Mouse (Mus musculus) NIH3T3 (cell line): Measurements from ENCODE around the gene Vgll4.

Experiments
- DNase-seq: peaks from one replicate; pipeline ENCODE4 v3.0.0-alpha.2; 2012; ENCODE audit warnings: low read depth

The Vgll4 gene

GRCm38 (mm10) chr6:114969213-114970120 lies at the start of gene Vgll4:
TSS of gene Vgll4 (minus strand) at chr6:114969994.
- DNase-seq = peak; percentile 85

DNA sequence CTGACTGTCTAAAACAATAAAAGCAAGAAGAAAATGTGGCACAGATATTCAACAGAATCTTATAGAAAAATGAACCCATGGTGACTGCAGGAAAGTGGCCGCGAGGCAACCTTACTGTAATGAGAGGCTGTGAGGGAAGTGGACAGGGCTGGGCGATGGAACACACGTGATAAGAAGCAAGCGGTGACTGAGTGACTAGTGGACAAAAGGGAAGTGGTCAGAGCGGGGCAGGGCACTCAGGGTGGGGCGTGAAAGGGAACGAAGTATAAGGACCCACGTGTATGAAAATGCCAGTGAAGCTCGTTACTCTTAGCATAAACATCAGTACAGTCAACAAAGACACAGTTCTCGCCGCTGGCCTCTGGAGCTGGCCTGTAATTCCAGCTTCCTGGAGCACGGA lies 45.7 kb upstream of the Vgll4 start:
- DNase-seq = no peak

GRCm38 (mm10) chr6:115013574-115013973 lies 43.8 kb upstream of the Vgll4 start:
- DNase-seq = no peak

DNA sequence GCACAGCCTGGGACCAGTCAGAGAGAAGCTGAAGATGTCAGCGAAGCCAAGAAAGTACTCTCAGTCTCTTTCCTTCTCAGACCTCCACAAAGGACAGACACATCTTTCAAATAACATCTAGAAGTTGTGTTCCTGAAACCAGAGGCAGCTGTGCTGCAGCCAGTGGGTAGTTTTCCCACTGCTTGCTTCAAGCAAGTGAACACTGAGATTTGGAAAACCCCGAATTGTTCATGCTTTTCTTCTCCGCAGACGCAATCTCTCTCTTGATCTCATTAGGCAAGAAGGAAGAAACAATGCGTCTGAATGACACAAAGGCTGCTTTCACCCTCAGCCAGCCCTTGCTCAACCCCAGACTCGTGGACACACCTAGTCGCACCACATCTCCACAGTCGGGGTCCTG lies 42.0 kb upstream of the Vgll4 start:
- no peak for DNase-seq

DNA sequence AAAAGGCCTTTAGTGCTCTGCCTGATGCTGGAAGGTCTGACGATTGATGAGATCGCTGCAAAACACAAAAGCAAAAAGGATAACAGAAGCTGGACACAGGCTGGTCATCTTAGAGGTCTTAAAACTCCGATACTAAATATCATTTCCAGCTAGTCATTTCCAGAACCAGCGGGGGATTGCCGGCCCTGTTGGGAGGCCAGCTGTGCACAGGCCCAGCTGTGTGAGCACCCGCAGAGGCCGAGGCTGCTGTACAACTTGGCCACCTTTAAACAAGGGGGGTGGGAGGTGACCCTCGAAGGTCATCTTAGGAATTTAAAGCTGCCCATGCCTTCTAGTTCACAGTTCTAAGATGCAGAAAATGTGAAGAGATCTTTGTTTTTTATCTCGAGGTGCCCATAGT lies 41.0 kb upstream of the Vgll4 start:
- DNase-seq = no peak

DNA sequence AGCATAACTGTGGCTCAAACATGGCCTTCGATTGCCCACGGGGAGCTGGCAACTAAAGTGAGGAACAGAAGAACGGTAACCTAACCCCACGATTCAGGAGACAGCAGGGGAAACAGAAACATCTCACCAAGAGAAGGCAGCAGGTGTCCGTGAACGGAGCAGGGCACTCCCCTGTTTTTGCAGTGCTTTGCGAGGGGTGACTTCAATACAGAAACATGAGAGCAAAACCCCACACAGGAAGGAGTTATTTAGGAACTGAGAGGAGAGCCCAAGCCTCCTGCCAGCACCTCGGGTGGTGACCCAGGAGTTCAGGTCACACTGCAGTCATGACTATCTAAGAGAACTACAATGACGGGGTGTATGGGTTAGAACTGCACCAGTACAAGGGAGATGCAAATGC lies 40.5 kb upstream of the Vgll4 start:
- no peak for DNase-seq

GRCm38 (mm10) chr6:115007728-115008127 lies 37.9 kb upstream of the Vgll4 start:
- DNase-seq = peak; percentile 92

GRCm38 (mm10) chr6:115006948-115007347 lies 37.2 kb upstream of the Vgll4 start:
- peak; percentile 61 for DNase-seq

GRCm38 (mm10) chr6:115006065-115006464 lies 36.3 kb upstream of the Vgll4 start:
- DNase-seq = no peak

GRCm38 (mm10) chr6:115005351-115005890 lies 35.6 kb upstream of the Vgll4 start:
- peak; percentile 58 for DNase-seq

- no peak for DNase-seq
These were observed 34.8 kb upstream of the Vgll4 start for GRCm38 (mm10) chr6:115004636-115005035.

GRCm38 (mm10) chr6:114998374-114999031 lies 28.7 kb upstream of the Vgll4 start:
- DNase-seq = no peak

DNA sequence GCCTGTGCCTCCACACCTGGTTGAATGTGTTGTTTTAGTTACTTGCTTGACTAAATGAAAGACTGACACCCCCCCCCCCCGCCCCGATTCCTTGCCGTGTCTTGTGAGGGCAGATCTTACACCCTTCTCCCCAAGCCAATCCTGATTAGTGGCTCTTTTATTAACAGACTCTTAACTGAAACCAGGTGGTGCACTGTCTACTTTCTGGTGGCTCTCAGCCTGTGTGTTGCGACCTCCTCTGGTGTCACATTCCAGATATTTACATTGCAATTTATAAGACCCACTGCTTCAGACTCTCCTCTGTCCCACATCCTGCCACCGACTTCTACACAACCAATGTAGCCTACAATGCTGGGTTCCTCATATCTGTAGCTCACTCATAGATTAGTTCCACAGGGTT lies 27.7 kb upstream of the Vgll4 start:
- DNase-seq = no peak

DNA sequence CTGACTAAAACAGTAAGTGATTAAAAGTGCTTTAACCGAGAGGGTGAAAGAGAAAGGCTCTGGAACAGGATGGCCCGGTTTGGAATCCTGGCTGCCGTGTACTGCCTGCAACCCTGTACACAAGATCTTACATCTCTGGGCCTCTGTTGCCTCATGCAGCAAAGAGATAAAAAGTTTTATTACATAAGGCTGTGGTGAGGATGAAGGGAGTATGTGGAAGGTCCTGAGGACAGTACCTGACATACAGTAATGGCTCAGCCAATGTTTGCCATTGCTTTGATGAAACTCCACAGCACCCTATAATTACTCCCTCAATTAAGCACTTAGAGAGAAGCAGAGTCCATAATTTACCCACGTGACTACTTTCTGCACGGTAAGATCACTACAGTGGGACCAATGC lies 27.1 kb upstream of the Vgll4 start:
- no peak for DNase-seq

DNA sequence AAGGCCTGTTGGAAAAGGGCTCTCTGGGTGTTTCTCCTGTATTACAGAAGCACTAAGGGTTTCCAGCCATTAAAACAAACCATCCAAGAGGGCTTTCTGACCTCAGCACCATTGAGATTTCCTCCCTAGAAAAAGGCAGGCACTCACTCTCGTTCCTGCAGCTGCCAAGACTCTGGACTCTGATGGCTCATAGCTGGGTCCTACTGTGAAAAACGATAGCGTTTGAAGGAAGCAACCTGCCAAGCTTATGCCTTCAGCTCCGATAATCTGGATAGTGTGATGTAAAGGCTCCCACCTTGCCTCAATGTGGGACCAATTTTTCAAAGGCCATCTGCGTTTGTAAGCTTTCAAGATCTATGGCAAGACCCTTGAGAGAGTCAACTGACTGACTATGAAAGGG lies 24.3 kb upstream of the Vgll4 start:
- DNase-seq = no peak

- no peak for DNase-seq
These were observed 23.9 kb upstream of the Vgll4 start for GRCm38 (mm10) chr6:114993659-114994058.

GRCm38 (mm10) chr6:114991909-114992308 lies 22.1 kb upstream of the Vgll4 start:
- DNase-seq = no peak

DNA sequence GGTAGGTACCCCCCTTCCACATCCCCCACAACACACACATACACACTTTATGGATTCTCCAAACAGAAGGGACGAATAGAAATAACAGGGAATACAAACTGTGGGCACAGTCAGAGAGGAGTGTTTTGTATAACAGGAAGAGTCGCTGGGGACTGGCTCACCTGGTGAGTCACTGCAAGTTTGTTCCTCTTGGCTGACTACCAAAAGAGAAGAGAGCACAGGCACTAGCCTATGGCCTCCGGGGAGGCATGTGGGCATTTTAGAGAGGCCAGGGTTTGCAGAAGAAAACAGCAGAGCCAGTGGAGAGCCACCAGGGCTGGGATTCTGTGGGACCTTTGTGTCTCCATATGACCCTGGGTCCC lies 18.8 kb upstream of the Vgll4 start:
- DNase-seq = peak; percentile 82

- no peak for DNase-seq
These were observed 18.3 kb upstream of the Vgll4 start for GRCm38 (mm10) chr6:114987966-114988618.

DNA sequence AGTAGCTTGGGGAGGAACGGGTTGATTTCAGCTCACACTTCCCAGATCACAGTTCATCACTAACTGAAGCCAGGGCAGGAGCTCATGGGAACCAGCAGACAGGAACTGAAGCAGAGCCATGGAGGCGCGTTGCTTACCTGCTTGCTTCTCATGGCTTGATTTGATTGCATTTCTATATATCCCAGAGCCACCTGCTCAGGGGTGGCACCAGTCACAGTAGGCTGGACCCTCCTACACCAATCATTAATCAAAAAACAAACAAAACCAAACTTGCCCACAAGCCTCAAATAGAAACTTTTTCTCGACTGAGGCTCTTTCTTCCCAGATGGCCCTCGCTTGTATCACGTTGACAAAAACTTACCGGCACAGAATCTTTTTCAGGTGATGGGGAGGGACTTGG lies 12.9 kb upstream of the Vgll4 start:
- no peak for DNase-seq

GRCm38 (mm10) chr6:114979715-114980114 lies 9.9 kb upstream of the Vgll4 start:
- no peak for DNase-seq

DNA sequence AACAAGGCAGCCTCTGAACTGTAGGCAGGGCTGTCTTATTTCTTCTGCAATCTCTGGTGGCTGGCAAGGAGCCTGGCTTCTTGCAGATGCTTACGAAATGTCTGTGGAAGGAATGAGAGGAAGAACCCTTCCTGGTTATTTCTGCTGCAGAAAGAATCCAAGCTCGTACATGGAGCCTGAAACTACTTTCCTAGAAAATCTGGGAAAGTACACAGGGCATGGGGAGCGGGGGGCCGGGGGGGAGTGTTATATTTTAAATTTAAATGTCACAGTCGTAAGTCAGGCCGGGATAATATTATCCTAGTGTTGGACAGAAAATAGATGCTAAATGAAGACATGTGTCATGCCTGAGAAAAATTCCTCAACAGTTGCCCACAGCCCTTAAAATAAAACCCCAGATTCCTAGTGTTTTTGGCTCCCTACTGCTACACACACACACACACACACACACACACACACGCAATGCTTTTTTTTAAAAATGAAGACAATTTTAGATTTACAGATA lies 7.2 kb upstream of the Vgll4 start:
- peak; percentile 97 for DNase-seq

GRCm38 (mm10) chr6:114974331-114974730 lies 4.5 kb upstream of the Vgll4 start:
- DNase-seq = no peak
